Mouse (Mus musculus) midbrain, embryonic 10.5 days (tissue): Measurements from ENCODE around the gene Eef2kmt. TPM values are rescaled to one million over a fixed set of nuclear protein-coding genes. Genes with fewer than 3 reads are reported as not detected.
"Not testable (repeated sequence)": the region's sequence is repeated elsewhere in the genome, so short reads cannot be mapped to it uniquely, and the experiment has no call there.

ENCODE experiments used
- DNase-seq: peaks from one replicate; pipeline ENCODE4 v3.0.0-alpha.2; 2017; ENCODE audit warnings: low spot score
- H3K27ac ChIP-seq: fragments of 300-500 bp; sonication (generic); replicated peaks from 2 replicates; pipeline ENCODE4 v1.5.1; 2016; ENCODE audit warnings: mild to moderate bottlenecking
- H3K27me3 ChIP-seq: fragments of 300-500 bp; sonication (generic); 2 replicates; pipeline ENCODE4 v1.6.1; 2016; ENCODE audit warnings: low read depth, mild to moderate bottlenecking; ENCODE audit not compliant: poor library complexity, severe bottlenecking
- H3K36me3 ChIP-seq: fragments of 300-500 bp; sonication (generic); 2 replicates; pipeline ENCODE4 v1.6.1; 2016; ENCODE audit warnings: mild to moderate bottlenecking, moderate library complexity
- H3K4me1 ChIP-seq: fragments of 300-500 bp; sonication (generic); 2 replicates; pipeline ENCODE4 v1.6.1; 2016
- H3K4me3 ChIP-seq: fragments of 300-500 bp; sonication (generic); 2 replicates; pipeline ENCODE4 v1.5.1; 2016; ENCODE audit warnings: mild to moderate bottlenecking, moderate library complexity
- H3K9me3 ChIP-seq: fragments of 300-500 bp; sonication (generic); replicated peaks from 2 replicates; pipeline ENCODE4 v1.6.1; 2016; ENCODE audit warnings: mild to moderate bottlenecking
- WGBS: fragments of 180-500 bp; shearing (Covaris S2); methylation state at CpG from one replicate; pipeline ENCODE4 v1.1.7; 2016; 5-methylcytosine and 5-hydroxymethylcytosine counted together
- polyA plus RNA-seq: library from polyadenylated mRNA; unstranded; fragments of >200 nt; fragmentation: Nextera tagmentation; extraction: Ambion mirVana; gene quantifications from 2 replicates; pipeline ENCODE4 v1.2.1, GENCODE M21; 2016

Gene Eef2kmt
- polyA plus RNA-seq, 1 experiment from 2014 or later: 21.4 TPM

GRCm38 (mm10) chr16:5250891-5251290 lies 4.9 kb downstream of the Eef2kmt start:
- Histone ChIP-seq H3K27me3 (no peaks in the 10 kb centered on the region), H3K4me1 (peaks cover 24% of the 10 kb centered on the region), H3K9me3 (no peaks in the 10 kb centered on the region), H3K27ac (no peak overlapping the region), H3K4me3 (no peak overlapping the region), H3K36me3 (peaks cover 56% of the 10 kb centered on the region)
- 82% methylated on average over 3 of the region's 3 CpGs for WGBS
- no peak for DNase-seq

GRCm38 (mm10) chr16:5244411-5244810 lies 11.4 kb downstream of the Eef2kmt start:
- DNase-seq: peak; percentile 59
- no peak overlapping the region for H3K27ac ChIP-seq
- no peaks in the 10 kb centered on the region for H3K9me3 ChIP-seq
- WGBS: 39% methylated on average over 7 of the region's 7 CpGs
- H3K4me1 ChIP-seq: no peaks in the 10 kb centered on the region
- H3K27me3 ChIP-seq: no peaks in the 10 kb centered on the region
- H3K4me3 ChIP-seq: no peak overlapping the region
- H3K36me3 ChIP-seq: peaks cover 90% of the 10 kb centered on the region

- no peak overlapping the region for H3K27ac ChIP-seq
- H3K27me3 ChIP-seq: no peaks in the 10 kb centered on the region
- WGBS: 92% methylated on average over 6 of the region's 6 CpGs
- no peak for DNase-seq
- no peaks in the 10 kb centered on the region for H3K4me1 ChIP-seq
- no peaks in the 10 kb centered on the region for H3K9me3 ChIP-seq
- no peak overlapping the region for H3K4me3 ChIP-seq
- peaks cover 84% of the 10 kb centered on the region for H3K36me3 ChIP-seq
These were observed 12.9 kb downstream of the Eef2kmt start for GRCm38 (mm10) chr16:5242882-5243281.

GRCm38 (mm10) chr16:5242355-5242754 lies 13.4 kb downstream of the Eef2kmt start:
- Histone ChIP-seq H3K36me3 (peaks cover 79% of the 10 kb centered on the region), H3K9me3 (no peaks in the 10 kb centered on the region), H3K4me1 (no peaks in the 10 kb centered on the region), H3K4me3 (no peak overlapping the region), H3K27ac (no peak overlapping the region), H3K27me3 (no peaks in the 10 kb centered on the region)
- no peak for DNase-seq
- WGBS: 89% methylated on average over 4 of the region's 4 CpGs

GRCm38 (mm10) chr16:5233418-5234313 lies 22.1 kb downstream of the Eef2kmt start, which contains the start of gene Alg1:
Alg1 (plus strand) TSS chr16:5233621.
- Histone ChIP-seq H3K9me3 (no peaks in the 10 kb centered on the region), H3K27ac (peak within 1 kb of the TSS; percentile 75), H3K36me3 (peaks cover 10% of the 10 kb centered on the region; the same call in 1 of the 2 replicates), H3K4me1 (peaks cover 9% of the 10 kb centered on the region), H3K27me3 (no peaks in the 10 kb centered on the region), H3K4me3 (peak within 1 kb of the TSS; percentile 85)
- DNase-seq: peak; percentile 93
- 3% methylated on average over 47 of the region's 47 CpGs for WGBS

GRCm38 (mm10) chr16:5232982-5233381 lies 22.8 kb downstream of the Eef2kmt start:
- 71% methylated on average over 4 of the region's 4 CpGs for WGBS
- peak overlapping the region; percentile 75 for H3K27ac ChIP-seq
- H3K4me1 ChIP-seq: peaks cover 9% of the 10 kb centered on the region
- H3K9me3 ChIP-seq: no peaks in the 10 kb centered on the region
- 0 out of 2 replicates have a peak, but pooled peaks cover 7% of the 10 kb centered on the region for H3K36me3 ChIP-seq
- peak overlapping the region; percentile 85 for H3K4me3 ChIP-seq
- no peak for DNase-seq
- H3K27me3 ChIP-seq: no peaks in the 10 kb centered on the region

GRCm38 (mm10) chr16:5228103-5228502 lies 27.7 kb downstream of the Eef2kmt start:
- WGBS: 85% methylated on average over 3 of the region's 3 CpGs
- H3K9me3 ChIP-seq, H3K4me1 ChIP-seq, H3K4me3 ChIP-seq, DNase-seq, H3K27ac ChIP-seq, H3K36me3 ChIP-seq, H3K27me3 ChIP-seq: not testable (repeated sequence)

- H3K27ac ChIP-seq, H3K36me3 ChIP-seq, H3K27me3 ChIP-seq, H3K4me1 ChIP-seq, H3K9me3 ChIP-seq, DNase-seq, H3K4me3 ChIP-seq: not testable (repeated sequence)
- 84% methylated on average over 19 of the region's 19 CpGs for WGBS
These were observed 28.3 kb downstream of the Eef2kmt start for GRCm38 (mm10) chr16:5227501-5227900.

- not testable (repeated sequence) for H3K27ac ChIP-seq, DNase-seq, H3K4me1 ChIP-seq, H3K4me3 ChIP-seq, H3K9me3 ChIP-seq, H3K27me3 ChIP-seq, H3K36me3 ChIP-seq
- 33% methylated on average over 1 of the region's 1 CpGs for WGBS
These were observed 29.2 kb downstream of the Eef2kmt start for GRCm38 (mm10) chr16:5226534-5226933.

GRCm38 (mm10) chr16:5222140-5222539 lies 33.6 kb downstream of the Eef2kmt start, which contains the start of gene AU021092:
AU021092 (minus strand) TSS chr16:5222299.
- no peaks in the 10 kb centered on the region for H3K36me3 ChIP-seq
- no peak for DNase-seq
- no peak within 1 kb of the TSS for H3K27ac ChIP-seq
- no peaks in the 10 kb centered on the region for H3K9me3 ChIP-seq
- H3K27me3 ChIP-seq: no peaks in the 10 kb centered on the region
- no peaks in the 10 kb centered on the region for H3K4me1 ChIP-seq
- H3K4me3 ChIP-seq: no peak within 1 kb of the TSS
- WGBS: 74% methylated on average over 6 of the region's 6 CpGs

GRCm38 (mm10) chr16:5221403-5221802 lies 34.4 kb downstream of the Eef2kmt start:
- no peaks in the 10 kb centered on the region for H3K4me1 ChIP-seq
- H3K4me3 ChIP-seq: no peak overlapping the region
- DNase-seq: no peak
- no peaks in the 10 kb centered on the region for H3K27me3 ChIP-seq
- no peaks in the 10 kb centered on the region for H3K36me3 ChIP-seq
- H3K27ac ChIP-seq: no peak overlapping the region
- H3K9me3 ChIP-seq: no peaks in the 10 kb centered on the region
- WGBS: 78% methylated on average over 4 of the region's 4 CpGs

GRCm38 (mm10) chr16:5217341-5218133 lies 38.2 kb downstream of the Eef2kmt start:
- DNase-seq: no peak
- no peaks in the 10 kb centered on the region for H3K9me3 ChIP-seq
- 57% methylated on average over 5 of the region's 5 CpGs for WGBS

GRCm38 (mm10) chr16:5216686-5217085 lies 39.1 kb downstream of the Eef2kmt start:
- H3K4me1 ChIP-seq: no peaks in the 10 kb centered on the region
- H3K4me3 ChIP-seq: no peak overlapping the region
- H3K9me3 ChIP-seq: no peaks in the 10 kb centered on the region
- H3K27me3 ChIP-seq: no peaks in the 10 kb centered on the region
- DNase-seq: no peak
- H3K27ac ChIP-seq: no peak overlapping the region
- 78% methylated on average over 6 of the region's 6 CpGs for WGBS
- no peaks in the 10 kb centered on the region for H3K36me3 ChIP-seq

More at GRCm38 (mm10) chr16:5217341-5218133, 38.2 kb downstream of the Eef2kmt start:
- Histone ChIP-seq H3K4me1 (no peaks in the 10 kb centered on the region), H3K4me3 (no peak overlapping the region), H3K27me3 (no peaks in the 10 kb centered on the region), H3K36me3 (no peaks in the 10 kb centered on the region), H3K27ac (no peak overlapping the region)
